Mouse (Mus musculus) ES-E14 (cell line): ENCODE measurements around the gene Dguok.

ENCODE experiments used
- ZC3H11A ChIP-seq: IDR thresholded peaks from 2 replicates; pipeline ENCODE4 v1.6.1; 2012; ENCODE audit warnings: low read depth, mild to moderate bottlenecking, inconsistent platforms, low read length, borderline replicate concordance
- ZNF384 ChIP-seq: IDR thresholded peaks from 2 replicates; pipeline ENCODE4 v1.6.1; 2012; ENCODE audit warnings: low read depth, low read length, inconsistent platforms

GRCm38 (mm10) chr6:83502656-83503055 lies 4.1 kb downstream of the Dguok start:
- TF ChIP-seq ZC3H11A = no peak
- TF ChIP-seq ZNF384 = no peak
